Mouse (Mus musculus) stomach, postnatal 0 days (tissue): Measurements from ENCODE around the gene Slc16a5. TPM values are rescaled to one million over a fixed set of nuclear protein-coding genes. Genes with fewer than 3 reads are reported as not detected.

Source experiments
- ATAC-seq: fragments of 200-750 bp; cut with Nextera tagmentation; 2 replicates; pipeline ENCODE4 v1.8.0; 2017; ENCODE audit not compliant: low FRiP score, low TSS enrichment
- DNase-seq: peaks from one replicate; pipeline ENCODE4 v3.0.0-alpha.2; 2016; ENCODE audit warnings: low spot score
- H3K27ac ChIP-seq: fragments of 300-500 bp; sonication (generic); replicated peaks from 2 replicates; pipeline ENCODE4 v1.5.1; 2014; ENCODE audit warnings: mild to moderate bottlenecking, control low read depth
- H3K27me3 ChIP-seq: fragments of 300-500 bp; sonication (generic); 2 replicates; pipeline ENCODE4 v1.6.1; 2014; ENCODE audit warnings: low read length; ENCODE audit not compliant: control insufficient read depth, insufficient read depth
- H3K36me3 ChIP-seq: fragments of 300-500 bp; sonication (generic); 2 replicates; pipeline ENCODE4 v1.6.1; 2014; ENCODE audit warnings: low read length, mixed read lengths; ENCODE audit not compliant: control insufficient read depth, insufficient read depth
- H3K4me1 ChIP-seq: fragments of 300-500 bp; sonication (generic); replicated peaks from 2 replicates; pipeline ENCODE4 v1.6.1; 2014; ENCODE audit warnings: antibody characterized with exemption; ENCODE audit not compliant: control insufficient read depth, insufficient read depth
- H3K4me2 ChIP-seq: fragments of 300-500 bp; sonication (generic); replicated peaks from 2 replicates; pipeline ENCODE4 v1.6.1; 2014; ENCODE audit warnings: low read depth, mild to moderate bottlenecking, control low read depth, moderate library complexity
- H3K4me3 ChIP-seq: fragments of 300-500 bp; sonication (generic); 2 replicates; pipeline ENCODE4 v1.5.1; 2014; ENCODE audit warnings: low read depth, low read length, control low read depth
- H3K9ac ChIP-seq: fragments of 300-500 bp; sonication (generic); 2 replicates; pipeline ENCODE4 v1.6.1; 2014; ENCODE audit warnings: mild to moderate bottlenecking, low read length, control low read depth, mixed read lengths
- H3K9me3 ChIP-seq: fragments of 300-500 bp; sonication (generic); 2 replicates; pipeline ENCODE4 v1.6.1; 2016; ENCODE audit warnings: low read length; ENCODE audit not compliant: control insufficient read depth
- CTCF ChIP-seq: IDR thresholded peaks from 2 replicates; pipeline ENCODE4 v1.5.1; 2016; ENCODE audit warnings: antibody characterized with exemption, low read depth, mild to moderate bottlenecking, moderate library complexity
- EP300 ChIP-seq: optimal IDR thresholded peaks from 2 replicates; pipeline ENCODE3; 2016; ENCODE audit warnings: antibody characterized with exemption
- WGBS: fragments of 180-500 bp; shearing (Covaris S2); extraction: QIAGEN DNeasy Blood & Tissue Kit; methylation state at CpG from one replicate; pipeline ENCODE4 v1.1.7; 2014; 5-methylcytosine and 5-hydroxymethylcytosine counted together
- polyA plus RNA-seq: library from polyadenylated mRNA; unstranded; fragments of >200 nt; fragmentation: Nextera tagmentation; extraction: Ambion mirVana; gene quantifications from 2 replicates; pipeline ENCODE4 v1.2.1, GENCODE M21; 2015

Gene Slc16a5
- polyA plus RNA-seq, 1 experiment from 2014 or later: 14.4 TPM

GRCm38 (mm10) chr11:115478296-115478938, 16.1 kb downstream of the Slc16a5 start:
- Histone ChIP-seq H3K27me3 (no peaks in the 10 kb centered on the region), H3K4me2 (no peak overlapping the region), H3K4me3 (no peak overlapping the region), H3K27ac (no peak overlapping the region), H3K4me1 (peaks cover 4% of the 10 kb centered on the region; the same call in 1 of the 2 replicates), H3K36me3 (no peaks in the 10 kb centered on the region), H3K9me3 (no peaks in the 10 kb centered on the region), H3K9ac (no peak overlapping the region)
- DNase-seq (no peak), ATAC-seq (no peak)
- TF ChIP-seq EP300: no peak
- TF ChIP-seq CTCF: no peak
- WGBS: 86% methylated on average over 9 of the region's 9 CpGs

GRCm38 (mm10) chr11:115481553-115482259, 19.4 kb downstream of the Slc16a5 start:
- H3K27ac ChIP-seq: no peak overlapping the region
- no peaks in the 10 kb centered on the region for H3K36me3 ChIP-seq
- DNase-seq (no peak), ATAC-seq (no peak)
- no peak overlapping the region for H3K4me2 ChIP-seq
- WGBS: 73% methylated on average over 6 of the region's 6 CpGs
- no peak overlapping the region for H3K4me3 ChIP-seq
- TF ChIP-seq CTCF: no peak
- no peak for TF ChIP-seq EP300
- H3K9ac ChIP-seq: no peak overlapping the region
- H3K27me3 ChIP-seq: no peaks in the 10 kb centered on the region
- no peaks in the 10 kb centered on the region for H3K9me3 ChIP-seq
- H3K4me1 ChIP-seq: no peaks in the 10 kb centered on the region; the same call in 1 of the 2 replicates

GRCm38 (mm10) chr11:115483278-115483677, 21.0 kb downstream of the Slc16a5 start:
- Histone ChIP-seq H3K27me3 (no peaks in the 10 kb centered on the region), H3K4me3 (no peak overlapping the region), H3K36me3 (no peaks in the 10 kb centered on the region; the same call in 1 of the 2 replicates), H3K9me3 (no peaks in the 10 kb centered on the region), H3K4me1 (no peaks in the 10 kb centered on the region), H3K4me2 (no peak overlapping the region), H3K27ac (no peak overlapping the region), H3K9ac (no peak overlapping the region)
- 71% methylated on average over 11 of the region's 11 CpGs for WGBS
- TF ChIP-seq CTCF (no peak), EP300 (no peak)
- ATAC-seq (no peak), DNase-seq (no peak)

- Histone ChIP-seq H3K27ac (no peak overlapping the region), H3K9me3 (no peaks in the 10 kb centered on the region), H3K9ac (no peak overlapping the region), H3K4me2 (no peak overlapping the region), H3K4me3 (no peak overlapping the region), H3K27me3 (no peaks in the 10 kb centered on the region), H3K36me3 (no peaks in the 10 kb centered on the region; the same call in 1 of the 2 replicates), H3K4me1 (no peaks in the 10 kb centered on the region)
- 19% methylated on average over 6 of the region's 6 CpGs for WGBS
- peak; percentile 95 for TF ChIP-seq CTCF
- no peak for TF ChIP-seq EP300
- ATAC-seq (no peak), DNase-seq (peak; percentile 75)
These were observed 21.5 kb downstream of the Slc16a5 start for GRCm38 (mm10) chr11:115483726-115484125.

- Histone ChIP-seq H3K36me3 (peaks cover 3% of the 10 kb centered on the region; the same call in 1 of the 2 replicates), H3K27me3 (no peaks in the 10 kb centered on the region), H3K4me1 (no peaks in the 10 kb centered on the region), H3K9ac (no peak overlapping the region), H3K27ac (no peak overlapping the region), H3K9me3 (no peaks in the 10 kb centered on the region), H3K4me3 (no peak overlapping the region), H3K4me2 (no peak overlapping the region)
- DNase-seq (no peak), ATAC-seq (no peak)
- TF ChIP-seq EP300: no peak
- TF ChIP-seq CTCF: no peak
- 56% methylated on average over 12 of the region's 12 CpGs for WGBS
These were observed 22.9 kb downstream of the Slc16a5 start for GRCm38 (mm10) chr11:115485155-115485554.

DNA sequence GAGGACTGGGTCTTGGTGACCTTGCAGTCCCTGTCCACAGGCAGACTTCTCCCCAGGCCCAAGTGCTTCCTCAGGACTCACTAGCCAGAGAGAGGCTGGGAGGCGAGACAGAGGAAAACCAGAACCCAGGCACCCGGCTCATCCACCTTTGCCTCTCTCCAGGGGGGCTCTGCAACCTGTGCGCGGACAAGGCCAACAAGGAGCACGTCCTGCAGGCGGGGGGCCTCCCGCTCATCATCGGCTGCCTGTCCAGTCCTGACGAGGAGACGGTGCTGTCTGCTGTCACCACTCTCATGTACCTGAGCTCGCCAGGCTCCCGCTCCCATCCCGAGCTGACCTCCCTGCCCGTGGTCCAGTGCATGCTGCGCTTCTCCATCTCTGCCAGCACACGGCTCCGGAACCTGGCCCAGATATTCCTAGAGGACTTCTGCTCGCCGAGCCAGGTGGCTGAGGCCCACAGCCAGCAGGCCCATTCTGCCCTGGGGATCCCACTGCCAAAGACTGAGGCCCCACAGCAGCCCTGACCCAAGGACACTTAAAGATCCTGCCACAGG, 26.4 kb downstream of the Slc16a5 start:
- Histone ChIP-seq H3K9ac (no peak overlapping the region), H3K27ac (no peak overlapping the region), H3K9me3 (no peaks in the 10 kb centered on the region), H3K4me2 (no peak overlapping the region), H3K36me3 (peaks cover 3% of the 10 kb centered on the region; the same call in 1 of the 2 replicates), H3K4me3 (no peak overlapping the region), H3K4me1 (no peaks in the 10 kb centered on the region; the same call in 1 of the 2 replicates), H3K27me3 (no peaks in the 10 kb centered on the region)
- no peak for TF ChIP-seq EP300
- no peak for TF ChIP-seq CTCF
- WGBS: 89% methylated on average over 19 of the region's 19 CpGs
- ATAC-seq: no peak
- DNase-seq: no peak
